ENCODE assay signal across 14 mouse cellular contexts in genomic region chr15:51323284-51323683, GRCm38 (mm10).
"Had no signal": no experiment of that assay in that cellular context is flagged by ENCODE, and none has a peak within 500 bp of the region (broad histone marks: within the 10 kb centered on the region; RNA-seq: fewer than 3 reads in every experiment).

No protein-coding gene starts in this region.

- DNase-seq: kidney, postnatal 10 days; kidney, postnatal 4 days; left cerebral cortex, postnatal 4 days; lung, adult 18-20 months; right cerebral cortex, postnatal 14 days; thymus, adult 2 months; thymus, postnatal 25 days had no signal

- H3K9ac ChIP-seq: limb, embryonic 15.5 days; liver, embryonic 14.5 days; midbrain, embryonic 12.5 days; neural tube, embryonic 13.5 days; stomach, embryonic 15.5 days had no signal

- ATAC-seq: midbrain, embryonic 16.5 days had no signal

- H3K4me3 ChIP-seq: layer of hippocampus, adult 2 months; limb, embryonic 15.5 days; midbrain, embryonic 12.5 days; neural tube, embryonic 13.5 days; stomach, embryonic 15.5 days had no signal

- H3K9me3 ChIP-seq: limb, embryonic 15.5 days; midbrain, embryonic 12.5 days; neural tube, embryonic 13.5 days; stomach, embryonic 15.5 days had no signal

- H3K27me3 ChIP-seq: limb, embryonic 15.5 days; midbrain, embryonic 12.5 days; neural tube, embryonic 13.5 days; stomach, embryonic 15.5 days had no signal

- H3K27ac ChIP-seq: layer of hippocampus, adult 2 months; limb, embryonic 15.5 days; liver, embryonic 14.5 days; midbrain, embryonic 12.5 days; neural tube, embryonic 13.5 days; stomach, embryonic 15.5 days had no signal

- H3K4me1 ChIP-seq: midbrain, embryonic 12.5 days; neural tube, embryonic 13.5 days; stomach, embryonic 15.5 days had no signal

- H3K4me2 ChIP-seq: limb, embryonic 15.5 days; midbrain, embryonic 12.5 days; neural tube, embryonic 13.5 days; stomach, embryonic 15.5 days had no signal

- H3K36me3 ChIP-seq: limb, embryonic 15.5 days; midbrain, embryonic 12.5 days; neural tube, embryonic 13.5 days; stomach, embryonic 15.5 days had no signal
